Mouse (Mus musculus): Measurements from ENCODE around the gene Pfas.
A peak's percentile ranks its signal among the peaks of the same experiment; 100 is the strongest.
"Not testable (repeated sequence)": the region's sequence is repeated elsewhere in the genome, so short reads cannot be mapped to it uniquely, and the experiment has no call there.

Pfas gene

DNA sequence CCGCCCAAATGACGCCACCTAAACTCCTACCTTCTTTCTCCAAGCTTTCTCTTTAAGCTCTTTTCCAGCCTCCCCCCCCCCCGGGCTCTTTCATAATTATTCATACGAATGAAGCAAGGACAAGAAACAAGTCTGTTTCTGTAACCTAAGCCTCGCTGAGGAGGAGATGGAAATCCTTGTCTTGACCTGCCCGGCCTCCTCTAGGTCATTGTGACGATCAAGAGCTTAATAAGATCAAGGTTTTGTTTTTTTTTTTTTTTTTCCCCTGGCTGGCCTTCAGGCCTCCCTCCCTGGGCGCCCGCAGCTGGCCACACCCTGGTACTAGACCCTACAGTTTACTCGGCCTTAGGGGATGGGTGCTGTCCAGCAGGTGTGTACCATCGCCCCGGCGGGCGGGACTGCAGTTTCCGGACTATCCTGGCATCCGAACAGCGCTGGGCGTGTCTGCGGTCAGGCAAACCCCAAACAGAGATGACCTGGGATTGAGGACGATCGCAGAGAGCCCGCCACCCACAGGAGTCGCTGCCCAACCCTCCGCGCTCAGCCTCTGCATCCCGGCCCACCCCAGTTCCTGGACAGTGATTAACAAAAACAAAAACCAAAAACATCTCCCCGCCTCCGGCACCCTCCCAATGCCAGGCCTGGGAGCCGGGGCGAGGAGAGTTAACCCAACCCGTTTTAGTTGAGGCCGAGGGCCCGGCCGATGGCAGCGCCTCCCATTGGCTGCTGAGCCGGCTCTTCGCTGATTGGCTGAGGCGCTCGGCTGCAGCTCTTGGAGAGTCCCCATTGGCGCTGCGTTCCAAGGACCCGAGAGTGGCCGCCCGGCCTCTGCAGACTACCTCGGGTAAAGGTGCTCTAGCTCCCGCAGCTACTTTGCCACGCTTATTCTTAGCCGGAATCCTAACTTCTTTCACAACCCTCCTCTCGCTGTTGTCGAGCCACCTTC is 40.6 kb downstream of the Pfas start, which contains the start of gene Slc25a35:
Gene Slc25a35 (plus strand): TSS at position 795 of the 946 bp plus-strand sequence.
- peak; percentile 91 for DNase-seq

DNA sequence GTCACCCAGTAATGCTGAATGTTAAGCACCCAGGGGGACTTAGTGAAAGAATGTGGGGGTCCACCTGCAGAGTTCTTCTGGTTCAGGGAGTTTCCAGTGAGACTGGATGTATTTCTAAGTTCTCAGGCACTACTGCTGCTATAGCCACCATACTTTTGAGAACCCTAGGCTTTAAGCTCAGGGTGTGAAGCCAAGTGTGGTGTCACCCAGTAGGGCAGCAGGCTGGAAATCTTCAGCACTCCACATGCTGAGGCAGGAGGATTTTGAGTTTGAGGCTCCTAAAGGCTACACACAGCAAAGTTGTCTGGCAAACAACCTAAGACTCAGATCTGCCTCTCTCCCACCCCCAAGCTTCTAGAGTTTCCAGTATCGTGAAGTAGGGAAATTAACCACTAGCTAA is 41.7 kb downstream of the Pfas start:
- no peak for DNase-seq

GRCm38 (mm10) chr11:68965845-68966244 is 42.4 kb downstream of the Pfas start:
- peak; percentile 82 for DNase-seq

GRCm38 (mm10) chr11:68965050-68965449 is 43.2 kb downstream of the Pfas start:
- DNase-seq, result no peak

DNA sequence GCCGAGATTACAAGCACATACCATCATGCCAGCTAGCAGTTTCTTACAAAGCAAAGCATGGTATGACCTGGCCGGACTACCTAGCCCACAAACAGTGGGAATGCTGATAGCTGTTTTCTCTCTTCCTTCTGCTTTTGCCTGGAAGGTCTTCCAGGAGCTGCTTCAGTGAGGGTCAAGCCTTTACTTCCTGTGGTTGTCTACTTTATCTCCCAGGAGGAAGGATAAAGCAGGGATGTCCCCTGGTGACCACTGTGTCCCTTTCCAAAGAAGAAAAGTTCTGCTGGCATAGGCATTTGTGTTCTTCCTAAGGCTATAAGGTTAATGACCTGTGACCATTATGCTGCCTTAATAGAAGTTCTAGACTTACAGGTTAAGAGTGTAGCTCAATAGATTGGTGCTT is 44.9 kb downstream of the Pfas start:
- no peak for DNase-seq

- not testable (repeated sequence) for DNase-seq
These were observed 46.1 kb downstream of the Pfas start for GRCm38 (mm10) chr11:68962159-68962558.

DNA sequence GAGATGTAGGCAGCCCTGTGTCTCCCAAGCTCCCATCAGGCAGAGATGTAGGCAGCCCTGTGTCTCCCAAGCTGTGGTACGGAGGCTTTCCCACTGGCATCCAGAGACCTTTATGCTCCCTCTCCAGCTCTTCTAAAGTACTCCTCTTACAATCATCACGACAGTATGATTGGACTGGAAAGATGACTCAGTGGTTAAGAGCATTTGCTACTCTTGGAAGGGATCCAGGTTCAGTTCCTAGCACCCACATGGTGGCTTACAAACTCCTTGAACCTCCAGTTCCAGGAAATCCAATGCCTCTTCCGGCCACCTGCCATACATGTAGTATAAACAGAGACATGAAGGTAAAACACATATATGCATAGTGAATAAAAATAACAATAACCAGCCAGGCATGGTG is 46.7 kb downstream of the Pfas start:
- DNase-seq, result no peak

DNA sequence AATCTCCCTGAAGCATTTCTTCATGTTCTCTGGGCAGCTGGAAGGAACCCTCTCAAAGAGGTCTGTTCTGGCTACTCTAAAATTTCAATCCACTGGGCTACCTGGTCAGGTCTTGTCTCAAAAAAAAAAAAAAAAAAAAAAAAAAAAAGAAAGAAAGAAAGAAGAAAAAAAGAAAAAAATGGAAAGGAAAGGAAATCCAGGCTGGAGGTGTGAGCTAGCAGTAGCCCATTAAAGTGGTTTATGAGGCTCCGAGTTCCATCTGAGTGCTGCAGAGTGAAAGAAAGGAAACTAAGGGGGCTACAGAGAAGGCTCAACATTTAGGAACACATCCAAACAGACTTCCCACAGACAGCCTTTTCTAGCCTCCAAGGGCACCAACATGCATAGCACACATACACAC is 50.3 kb downstream of the Pfas start:
- no peak for DNase-seq

- no peak for DNase-seq
These were observed 51.0 kb downstream of the Pfas start, which contains the start of gene Arhgef15 for GRCm38 (mm10) chr11:68957308-68957707. Gene Arhgef15 (minus strand): TSS chr11:68957480.

DNA sequence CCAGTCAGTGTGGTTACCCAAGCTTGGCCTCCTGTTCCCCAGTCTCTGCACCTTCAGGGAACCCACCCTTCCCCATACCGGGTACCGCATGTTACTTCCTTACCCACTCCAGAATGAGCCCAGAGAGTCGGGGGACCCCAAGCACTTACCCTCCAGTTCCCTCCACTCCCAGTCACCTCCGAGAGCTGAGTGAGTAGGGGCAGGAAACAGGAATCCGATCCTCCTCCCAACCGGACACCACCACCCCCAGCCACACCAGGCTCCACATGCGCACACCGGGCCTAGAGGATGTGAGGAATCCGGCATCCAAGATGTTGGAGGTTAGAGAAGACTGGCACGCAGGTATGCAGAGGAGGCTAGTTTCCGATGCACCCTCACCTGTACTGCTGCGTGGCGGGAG is 51.6 kb downstream of the Pfas start:
- DNase-seq, result no peak

GRCm38 (mm10) chr11:68956107-68956506 is 52.2 kb downstream of the Pfas start:
- no peak for DNase-seq

- DNase-seq, result no peak
These were observed 52.8 kb downstream of the Pfas start for GRCm38 (mm10) chr11:68955473-68955872.

GRCm38 (mm10) chr11:68954408-68954807 is 53.9 kb downstream of the Pfas start:
- DNase-seq, result no peak

DNA sequence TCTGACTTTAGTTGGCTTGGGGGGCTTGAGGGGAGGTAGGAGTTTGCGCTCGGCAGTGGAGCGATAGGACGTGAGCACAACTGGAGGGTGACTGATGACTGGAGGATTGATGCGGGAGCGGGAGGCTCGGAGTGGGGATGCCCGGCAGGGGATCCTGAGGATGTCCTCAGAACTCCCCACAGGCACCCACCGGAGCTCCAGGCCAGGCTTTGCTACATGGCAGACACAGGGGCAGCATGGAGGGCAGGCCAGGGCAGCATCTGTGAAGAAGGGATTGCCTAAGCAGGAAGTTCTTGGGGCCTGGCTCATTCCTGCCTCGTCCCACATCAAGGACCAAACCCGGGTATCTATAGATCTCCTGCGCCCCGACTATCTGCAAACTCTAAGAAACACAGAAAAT is 54.4 kb downstream of the Pfas start:
- DNase-seq, result no peak

DNA sequence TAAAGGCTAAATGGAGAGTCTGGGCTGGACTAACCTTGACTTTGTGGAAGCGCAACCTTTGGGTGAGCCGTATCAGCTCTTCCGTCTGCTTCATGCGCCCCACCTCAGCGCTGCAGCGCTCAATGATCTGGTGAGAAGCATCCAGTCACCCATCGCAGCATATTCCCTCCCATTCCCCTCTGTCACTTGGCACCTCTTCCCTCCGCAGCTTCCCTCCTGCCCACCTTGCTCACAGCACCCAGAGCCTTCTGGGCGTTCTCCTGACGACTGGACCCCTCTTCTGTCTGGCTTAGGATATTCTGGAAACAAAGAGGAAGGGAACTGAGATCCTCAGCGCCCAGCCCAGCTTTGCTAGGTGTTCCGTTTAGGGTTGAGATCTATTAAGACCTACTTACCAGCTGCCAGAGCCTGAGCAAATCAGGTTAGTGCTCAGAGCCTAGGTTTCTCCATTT is 60.7 kb downstream of the Pfas start:
- no peak for DNase-seq

GRCm38 (mm10) chr11:68946806-68947440 is 61.3 kb downstream of the Pfas start:
- no peak for DNase-seq

DNA sequence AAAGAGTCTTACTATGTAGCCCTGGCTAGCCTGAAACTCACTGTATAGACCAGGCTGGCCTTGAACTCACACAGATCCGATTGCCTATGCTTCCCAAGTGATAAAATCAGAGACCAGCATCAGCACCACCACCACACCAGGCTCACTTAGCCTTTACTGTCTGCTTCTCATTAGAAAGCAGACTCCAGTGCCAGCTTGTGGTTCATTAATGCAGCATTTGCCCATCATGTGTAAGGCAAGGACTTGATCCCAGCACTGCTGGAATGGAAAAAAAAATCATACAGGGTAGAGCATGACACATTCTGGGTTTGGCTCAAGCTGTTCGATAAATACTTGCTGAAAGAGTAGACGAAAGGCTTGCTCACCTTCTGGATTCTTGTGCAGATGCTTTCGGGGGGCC is 62.3 kb downstream of the Pfas start:
- no peak for DNase-seq

DNA sequence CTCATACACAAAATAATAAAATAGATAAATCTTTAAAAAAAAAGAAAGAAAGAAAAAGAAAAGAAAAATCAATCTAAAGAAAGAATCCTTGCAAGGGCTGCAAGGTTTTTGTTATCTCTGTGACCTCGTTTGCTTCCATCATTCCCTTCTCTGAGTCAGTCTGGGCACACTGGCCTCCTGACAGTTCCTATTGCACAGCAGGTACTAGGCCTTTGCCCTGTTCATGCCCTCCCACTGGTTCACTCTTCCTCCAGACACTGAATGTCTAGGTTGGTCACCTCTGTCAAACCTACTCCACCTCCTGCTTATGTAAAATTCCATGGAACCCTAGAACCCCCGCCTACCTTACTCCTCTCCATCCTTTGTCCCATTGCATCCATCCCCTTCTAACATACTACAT is 63.0 kb downstream of the Pfas start:
- no peak for DNase-seq

DNA sequence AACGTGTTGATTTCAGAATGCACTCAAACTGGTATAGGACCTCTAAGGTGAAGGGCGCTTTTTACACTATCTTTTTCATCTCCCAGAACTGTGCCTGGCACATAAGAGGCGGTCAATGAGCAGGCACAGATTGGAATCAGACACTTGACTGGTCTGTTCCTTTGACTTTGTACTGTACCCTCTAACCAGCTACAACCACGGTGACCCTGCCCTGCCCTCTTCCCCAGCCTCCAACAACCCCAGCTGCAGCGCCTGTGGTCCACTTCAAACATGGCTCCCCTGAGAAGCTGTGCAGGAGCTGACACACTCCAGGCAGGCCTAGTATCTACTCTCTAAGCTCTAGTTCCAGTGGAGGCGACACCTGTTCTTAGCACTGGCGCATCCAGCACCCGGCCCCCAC is 65.5 kb downstream of the Pfas start:
- no peak for DNase-seq

DNA sequence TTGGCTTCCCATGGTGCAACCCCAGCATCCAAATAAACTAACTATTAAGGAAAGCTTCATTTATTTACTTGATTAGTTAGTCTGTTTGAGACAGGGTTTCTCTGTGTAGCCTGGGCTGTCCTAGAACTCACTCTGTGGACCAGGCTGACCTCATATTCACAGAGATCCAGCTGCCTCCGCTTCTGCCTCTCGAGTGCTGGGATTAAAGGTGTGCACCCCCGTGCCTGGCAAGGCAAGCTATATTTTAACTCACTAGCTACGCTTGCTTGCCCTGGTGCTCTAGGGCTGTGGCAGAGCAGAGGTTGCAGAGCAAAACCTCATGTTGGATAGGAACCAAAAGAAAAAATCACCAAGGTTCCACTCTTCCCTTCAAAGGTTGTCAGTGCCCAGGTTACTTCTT is 67.7 kb downstream of the Pfas start:
- DNase-seq, result no peak

DNA sequence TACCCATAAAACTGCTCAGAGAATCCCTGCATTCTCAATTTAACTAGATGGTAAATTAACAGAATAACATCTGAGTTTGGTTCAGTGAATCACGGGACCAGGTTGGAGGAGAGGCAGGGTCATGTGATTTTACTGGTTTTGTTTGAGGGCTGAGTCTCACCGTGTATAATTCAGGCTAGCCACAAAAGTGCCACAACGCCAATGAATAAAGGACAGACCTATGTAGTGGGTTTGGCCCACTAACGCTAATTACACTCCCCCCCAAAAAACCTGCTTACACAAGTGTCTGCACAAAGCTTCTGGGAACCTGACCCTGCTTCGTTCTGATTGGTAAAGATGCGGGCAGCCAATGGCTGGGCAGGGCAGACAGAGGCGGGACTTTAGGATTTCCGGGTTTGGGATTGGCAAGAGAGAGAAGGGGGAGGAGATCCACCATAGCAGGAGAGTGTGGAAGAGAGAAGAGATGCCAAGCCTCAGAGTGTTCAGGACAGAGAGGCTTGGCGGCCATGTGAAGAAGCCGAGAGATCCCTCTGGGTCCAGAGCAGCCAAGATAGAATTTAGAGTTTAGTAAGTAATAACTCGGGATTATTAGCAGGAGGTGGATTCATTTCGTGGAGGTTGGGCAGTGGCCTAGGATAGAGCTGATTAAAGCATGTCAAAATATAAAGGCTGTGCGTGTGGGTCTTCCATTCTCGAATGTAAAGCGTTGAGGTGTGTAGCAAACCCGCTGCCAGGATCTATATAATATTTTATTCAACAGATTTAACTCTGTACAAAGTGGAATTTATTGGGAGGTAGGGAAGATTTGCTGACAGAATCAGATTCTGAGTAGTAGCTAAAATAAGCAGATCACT is 68.6 kb downstream of the Pfas start:
- DNase-seq, result peak; percentile 80

GRCm38 (mm10) chr11:68936951-68937350 is 71.3 kb downstream of the Pfas start:
- not testable (repeated sequence) for DNase-seq

All from thymus, postnatal 4 days (tissue).